Mouse (Mus musculus): Measurements from ENCODE around the gene Cand1.

The Cand1 gene

DNA sequence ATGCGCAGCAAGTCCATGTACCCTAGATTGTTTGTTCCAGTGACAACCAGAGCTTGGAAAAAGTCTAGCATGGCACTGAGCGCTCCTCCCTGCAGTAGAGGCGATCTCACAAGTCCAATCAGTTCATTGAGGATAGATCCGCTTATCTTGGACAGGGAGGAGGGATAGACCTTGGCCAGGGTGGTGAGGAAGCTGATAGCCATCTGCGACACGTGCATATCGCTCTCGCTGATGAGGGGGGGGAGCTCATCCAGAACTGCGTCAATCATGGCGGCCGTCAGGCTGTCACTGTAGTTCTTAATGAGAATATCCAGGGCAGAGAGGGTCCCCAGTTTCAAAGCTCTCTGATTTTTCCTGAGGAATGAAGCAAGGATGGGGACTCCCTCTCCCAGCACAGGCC, 28.6 kb downstream of the Cand1 start:
- no peak for DNase-seq (ENCODE audit: low read depth, low spot score)

DNA sequence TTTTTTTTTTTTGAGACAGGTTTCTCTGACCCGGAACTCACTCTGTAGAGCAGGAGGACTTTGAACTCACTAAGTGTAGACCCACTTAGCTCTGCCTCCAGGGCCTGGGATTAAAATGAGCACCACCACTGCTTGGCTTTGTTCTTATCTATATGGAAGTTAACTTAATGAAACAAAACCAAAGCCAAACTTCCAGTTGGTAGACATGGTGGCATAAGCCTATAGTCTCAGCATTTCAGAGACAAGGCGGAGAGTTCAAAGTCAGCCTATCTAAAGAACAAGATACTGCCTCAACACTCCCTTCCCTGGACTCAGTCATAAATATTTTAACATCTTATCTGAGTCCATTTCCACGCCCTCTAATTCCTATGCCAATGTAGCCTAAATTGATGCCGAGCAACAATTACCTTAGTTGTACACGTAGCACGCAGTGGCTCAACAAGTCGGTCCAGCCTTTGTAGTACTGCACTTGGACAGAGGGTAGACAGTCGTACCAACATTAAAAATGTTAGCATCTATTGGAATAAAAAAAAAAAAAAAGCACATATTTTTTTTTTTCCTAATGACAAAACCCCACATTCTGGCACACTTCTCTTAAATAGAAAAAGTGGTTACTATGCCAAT, 33.4 kb downstream of the Cand1 start:
- DNase-seq (ENCODE audit: low read depth, low spot score) = no peak

DNA sequence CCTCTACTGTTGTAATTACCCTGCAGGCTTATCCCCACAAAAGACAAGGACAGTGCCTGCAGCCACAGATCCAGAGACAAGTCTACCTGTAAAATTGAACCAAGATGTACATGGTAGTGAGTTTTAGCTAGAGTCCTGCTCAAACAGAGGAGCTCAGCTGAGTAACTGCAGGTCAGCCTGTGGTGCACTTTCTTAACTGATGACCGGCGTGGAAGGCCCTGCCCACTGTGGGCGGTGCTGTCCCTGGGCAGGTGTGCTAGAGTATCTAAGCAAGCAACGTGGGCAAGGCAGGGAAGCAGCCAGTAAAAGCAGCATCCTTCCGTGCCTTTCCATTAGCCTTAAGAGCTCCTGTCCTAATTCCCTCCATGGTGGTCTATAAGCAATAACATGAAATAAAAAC, 34.6 kb downstream of the Cand1 start:
- DNase-seq (ENCODE audit: low read depth, low spot score) = no peak

DNA sequence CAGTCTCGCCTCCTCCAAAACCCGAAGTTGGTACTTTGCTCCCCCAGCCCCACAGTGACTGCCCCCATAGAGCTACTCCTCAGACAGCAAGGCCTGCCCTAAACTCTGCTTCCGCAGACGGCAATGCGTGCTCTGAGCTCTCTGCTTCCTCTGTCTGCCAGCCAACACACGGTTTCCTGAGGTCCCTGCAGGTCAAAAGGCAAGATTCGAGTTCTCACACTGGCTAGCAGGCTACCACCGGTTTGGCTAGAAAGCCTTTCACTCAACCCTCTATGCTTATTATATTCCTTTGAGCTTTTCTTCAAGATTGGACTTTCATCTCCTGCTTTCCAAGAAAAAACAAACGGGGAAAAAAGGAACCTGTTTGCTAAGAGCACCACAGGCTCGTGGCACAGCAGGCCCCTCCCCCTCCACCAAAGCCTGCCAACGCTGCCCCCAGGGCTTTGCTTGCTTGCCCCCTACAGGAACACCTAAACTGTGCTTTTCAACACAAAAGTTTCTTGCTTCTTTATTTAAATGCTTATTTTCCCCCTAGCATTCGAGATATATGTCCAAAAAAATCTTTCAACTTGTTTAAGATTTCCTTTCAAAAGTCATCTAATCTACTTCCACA, 35.4 kb downstream of the Cand1 start:
- no peak for DNase-seq (ENCODE audit: low read depth, low spot score)

DNA sequence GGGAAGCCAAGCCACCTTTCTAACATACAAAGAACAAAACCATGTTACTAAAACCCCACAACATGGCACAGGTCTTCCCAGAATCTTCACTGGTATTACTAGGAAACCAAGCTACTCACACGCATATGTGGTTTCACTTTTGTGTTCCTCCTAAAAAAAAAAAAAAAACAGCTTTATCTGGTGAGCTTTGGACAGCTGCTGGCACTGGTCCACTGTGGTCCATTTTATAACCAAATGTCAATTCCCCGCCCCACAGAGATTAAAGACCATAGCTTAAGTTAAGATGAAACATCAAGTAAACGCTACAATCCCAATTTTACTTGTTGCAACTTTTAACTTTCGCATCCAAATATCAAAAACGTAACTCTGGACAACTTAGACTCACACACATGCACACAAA, 40.0 kb downstream of the Cand1 start:
- DNase-seq (ENCODE audit: low read depth, low spot score) = no peak

DNA sequence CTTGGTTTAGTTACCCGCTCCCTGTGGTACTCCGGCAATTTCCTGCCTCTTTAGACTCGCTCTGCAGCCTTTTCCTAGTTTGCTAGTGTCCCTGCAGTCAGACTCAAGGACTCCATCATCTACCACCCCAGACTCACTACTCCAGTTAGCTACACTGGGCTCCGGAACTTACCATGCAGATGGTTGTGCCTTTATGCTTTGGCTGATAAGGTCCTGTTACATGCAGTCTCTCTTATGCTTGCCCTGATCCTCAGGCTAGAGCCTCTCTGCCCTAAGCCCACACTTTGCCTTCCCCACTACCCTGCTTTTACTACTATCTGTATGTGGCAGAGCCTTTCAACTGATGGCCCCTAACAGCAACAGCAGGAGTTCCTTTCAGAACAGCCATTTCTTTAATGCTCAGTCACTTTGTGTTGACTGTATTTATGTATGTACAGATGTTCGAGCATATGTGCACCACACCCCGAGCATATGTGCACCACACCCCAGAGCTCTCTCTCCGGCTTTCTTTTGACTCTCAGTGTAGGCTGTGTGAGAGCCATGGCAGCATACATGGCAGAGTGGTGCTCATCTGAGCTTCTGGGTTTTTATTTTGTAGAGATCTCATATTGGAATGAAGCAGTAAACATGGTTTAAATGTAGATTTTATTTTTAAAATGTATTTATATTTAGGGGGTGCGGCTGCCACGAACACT, 41.5 kb downstream of the Cand1 start:
- no peak for DNase-seq (ENCODE audit: low read depth, low spot score)

DNA sequence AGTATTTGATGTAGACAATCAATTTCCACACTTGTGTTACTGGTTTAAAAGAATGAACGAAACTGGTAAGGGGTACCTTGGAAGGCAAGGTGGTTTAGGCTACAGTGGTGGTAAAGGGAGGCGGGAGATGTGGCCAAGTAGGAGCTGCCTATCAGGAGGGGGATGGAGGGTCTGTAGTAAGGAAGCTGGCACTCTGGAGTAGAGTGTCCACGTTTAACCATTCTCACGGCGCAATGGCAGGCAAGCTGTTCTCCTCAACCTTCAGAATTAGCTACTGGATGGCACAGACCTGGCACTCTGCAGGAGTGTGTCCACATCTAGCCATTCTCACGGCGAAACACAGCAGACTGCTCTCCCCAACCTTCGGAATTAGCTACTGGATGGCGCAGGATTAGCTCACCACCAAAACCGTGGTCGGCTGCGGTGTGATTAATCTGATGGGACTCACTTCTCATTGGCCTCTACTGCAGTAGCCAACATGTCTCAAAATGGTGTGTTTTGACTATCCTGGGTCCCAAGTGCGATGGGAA, 42.2 kb downstream of the Cand1 start:
- no peak for DNase-seq (ENCODE audit: low read depth, low spot score)

DNA sequence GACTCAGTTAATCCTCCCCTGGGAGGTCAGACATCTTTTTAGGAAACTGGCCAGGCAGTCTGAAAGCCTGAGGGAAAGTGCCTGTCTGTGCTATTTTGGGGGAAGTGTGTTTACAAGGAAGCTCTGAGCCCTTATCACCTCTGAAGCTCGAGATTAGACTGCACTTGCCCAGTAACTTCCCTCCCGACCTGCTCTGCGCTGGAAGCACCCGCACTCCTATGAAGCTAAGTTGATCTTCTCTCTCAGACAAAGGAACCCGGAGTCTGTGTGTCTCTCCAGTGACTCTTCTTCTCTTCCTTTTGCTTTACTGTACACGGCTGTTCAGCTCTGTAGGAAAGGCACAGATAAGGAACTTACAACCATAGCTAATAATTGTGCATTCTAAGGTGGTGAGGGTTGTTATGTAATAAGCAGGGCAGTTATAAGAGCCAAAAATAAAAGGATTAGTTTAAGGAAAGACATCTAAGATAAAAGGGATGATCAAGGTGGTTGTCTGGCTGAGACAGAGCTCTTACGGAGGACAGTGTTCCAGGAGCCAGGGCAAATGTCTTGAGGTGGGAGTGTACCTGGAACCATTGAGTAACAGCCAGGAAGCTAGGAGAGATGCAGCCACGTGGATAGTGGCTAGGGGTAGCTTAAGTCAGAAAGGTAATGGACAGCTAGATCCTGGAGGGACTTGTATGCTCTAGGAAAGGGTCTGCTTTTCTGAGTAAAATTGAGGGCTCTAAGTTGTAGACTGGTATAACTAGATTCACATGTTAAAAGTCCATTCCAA, 47.1 kb downstream of the Cand1 start:
- DNase-seq (ENCODE audit: low read depth, low spot score) = no peak

DNA sequence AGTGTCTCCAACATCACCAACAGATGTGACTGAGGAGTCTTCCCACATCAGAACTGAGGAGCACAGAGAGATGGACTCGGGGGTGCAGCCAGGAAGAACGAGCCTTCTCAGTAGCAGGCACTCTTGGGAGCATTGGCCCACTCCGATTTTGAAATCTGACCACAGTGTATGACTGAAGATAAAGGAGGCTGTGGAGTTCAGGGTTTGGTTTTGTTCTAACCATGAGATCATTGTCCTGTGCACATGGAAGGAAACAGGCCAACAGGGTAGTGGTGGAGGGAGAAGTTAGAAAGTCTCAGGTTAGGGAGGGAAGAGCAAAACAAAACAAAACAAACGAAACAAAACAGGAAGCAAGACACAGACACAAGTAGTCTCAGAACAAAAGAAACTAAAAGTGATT, 52.1 kb downstream of the Cand1 start:
- no peak for DNase-seq (ENCODE audit: low read depth, low spot score)

DNA sequence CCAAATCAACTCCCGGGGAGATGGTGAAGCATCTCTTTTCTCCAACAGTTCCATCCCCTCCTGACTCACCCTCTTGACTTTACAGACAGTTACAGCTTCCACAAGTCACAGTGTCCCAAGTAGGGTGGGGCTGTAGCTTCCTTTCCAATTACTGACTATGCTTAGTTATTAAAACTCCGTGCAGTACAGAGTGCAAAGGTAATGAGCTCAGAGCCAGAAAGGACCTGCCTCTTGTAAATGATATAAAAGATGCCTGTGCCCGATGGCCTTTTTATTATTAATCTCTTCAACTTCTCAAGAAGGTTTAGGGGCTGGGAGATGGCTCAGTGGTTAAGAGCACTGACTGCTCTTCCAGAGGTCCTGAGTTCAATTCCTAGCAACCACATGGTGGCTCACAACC, 70.2 kb downstream of the Cand1 start:
- no peak for DNase-seq (ENCODE audit: low read depth, low spot score)

DNA sequence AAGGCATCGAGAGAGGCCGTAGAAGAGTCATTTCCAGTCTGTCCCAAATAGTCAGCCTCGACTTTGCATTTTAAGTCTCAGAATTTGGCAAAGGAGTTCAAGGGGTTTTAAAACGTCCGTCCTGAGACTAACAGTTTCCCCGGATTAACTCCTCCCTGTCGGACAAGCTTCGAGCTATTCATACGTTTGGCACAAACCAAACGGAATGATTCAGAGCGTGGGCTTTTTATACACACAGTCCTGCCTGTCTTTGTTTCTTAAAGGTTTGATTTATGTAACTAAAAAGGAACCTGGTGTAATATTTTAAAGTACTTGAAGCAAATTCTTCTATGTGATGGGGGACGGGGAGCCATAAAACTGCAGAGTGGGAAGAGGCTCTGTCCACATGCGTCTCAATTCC, 70.6 kb downstream of the Cand1 start:
- DNase-seq (ENCODE audit: low read depth, low spot score) = no peak

DNA sequence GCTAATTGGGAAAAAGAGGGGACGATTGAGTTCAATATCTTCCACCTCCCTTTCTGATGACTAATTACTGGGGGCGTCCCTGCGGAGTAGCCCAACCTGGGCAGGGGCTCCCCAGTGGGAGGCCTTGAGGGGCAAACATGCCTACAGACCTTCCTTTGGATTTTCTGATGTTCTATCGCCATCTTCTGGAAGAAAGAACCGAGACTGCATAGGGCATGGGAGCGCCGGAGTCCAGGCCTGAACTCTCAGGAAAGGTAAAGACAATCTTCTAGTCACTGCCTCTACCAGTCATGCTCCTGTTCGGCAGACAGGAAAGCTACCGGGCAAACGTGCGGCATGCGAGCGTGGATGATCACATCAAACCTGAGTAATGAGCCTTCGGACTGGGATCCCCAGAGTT, 71.1 kb downstream of the Cand1 start:
- peak; percentile 20 for DNase-seq (ENCODE audit: low read depth, low spot score)

DNA sequence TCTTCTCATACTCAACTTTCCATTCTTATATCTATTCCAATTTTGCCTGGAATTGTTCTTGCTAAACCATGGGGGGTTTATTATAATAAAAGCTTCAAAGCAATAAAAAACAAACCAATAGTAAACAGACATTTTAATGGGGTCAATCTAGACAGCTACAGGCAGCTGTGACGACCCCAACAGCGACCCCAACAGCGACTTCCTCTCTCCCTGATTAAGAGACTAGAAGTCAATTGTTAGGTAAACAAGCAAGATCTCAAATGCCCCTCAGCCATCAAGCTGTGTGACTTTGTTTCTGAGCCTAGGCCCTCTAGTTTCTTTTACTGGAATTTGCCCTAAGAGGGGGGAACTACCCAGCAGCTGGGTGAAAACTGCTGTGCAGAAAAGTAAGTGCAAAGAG, 72.0 kb downstream of the Cand1 start:
- DNase-seq (ENCODE audit: low read depth, low spot score) = no peak

DNA sequence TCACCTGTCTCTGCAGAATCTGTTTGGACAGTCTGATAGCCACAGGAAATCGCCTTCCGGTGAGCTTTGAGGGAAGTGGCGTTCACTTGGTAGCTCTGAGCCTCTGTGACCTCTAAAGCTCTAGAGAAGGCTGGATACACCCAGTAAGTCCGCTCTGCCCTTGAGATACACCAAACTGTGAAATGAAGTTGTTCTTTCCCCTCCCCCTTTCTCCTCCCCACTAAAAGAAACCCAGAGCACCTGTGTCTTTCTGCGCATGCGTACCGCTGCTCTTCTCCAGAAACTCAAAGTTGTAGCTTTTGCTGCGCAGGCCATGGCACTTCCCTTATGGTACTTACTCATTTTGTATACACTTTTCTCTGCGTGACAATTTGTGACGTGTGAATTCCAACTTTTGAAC, 74.8 kb downstream of the Cand1 start:
- no peak for DNase-seq (ENCODE audit: low read depth, low spot score)

DNA sequence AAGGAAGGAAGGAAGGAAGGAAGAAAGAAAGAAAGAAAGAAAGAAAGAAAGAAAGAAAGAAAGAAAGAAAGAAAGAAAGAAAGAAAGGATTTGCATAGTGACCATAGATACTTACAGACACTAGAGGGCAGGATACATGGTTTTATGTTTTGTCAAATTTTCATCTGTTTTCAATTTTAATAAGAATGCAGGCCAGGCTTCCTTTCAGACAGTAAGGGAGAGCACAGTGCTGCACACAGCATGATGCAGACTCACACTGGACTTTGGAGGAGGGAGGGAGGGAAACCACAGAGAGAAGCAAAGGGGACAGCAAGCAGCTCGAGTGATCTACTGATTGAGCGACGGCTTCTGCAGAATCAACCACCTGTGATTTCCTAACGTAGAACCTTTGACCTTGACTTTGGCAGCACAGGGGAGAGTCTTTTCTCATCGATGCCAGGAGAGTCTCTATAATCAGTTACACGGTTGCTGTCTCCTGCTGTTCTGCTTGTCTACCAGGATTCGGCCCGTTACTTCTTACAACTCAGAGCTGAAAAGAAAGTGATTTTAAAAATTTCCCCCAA, 78.0 kb downstream of the Cand1 start:
- no peak for DNase-seq (ENCODE audit: low read depth, low spot score)

DNA sequence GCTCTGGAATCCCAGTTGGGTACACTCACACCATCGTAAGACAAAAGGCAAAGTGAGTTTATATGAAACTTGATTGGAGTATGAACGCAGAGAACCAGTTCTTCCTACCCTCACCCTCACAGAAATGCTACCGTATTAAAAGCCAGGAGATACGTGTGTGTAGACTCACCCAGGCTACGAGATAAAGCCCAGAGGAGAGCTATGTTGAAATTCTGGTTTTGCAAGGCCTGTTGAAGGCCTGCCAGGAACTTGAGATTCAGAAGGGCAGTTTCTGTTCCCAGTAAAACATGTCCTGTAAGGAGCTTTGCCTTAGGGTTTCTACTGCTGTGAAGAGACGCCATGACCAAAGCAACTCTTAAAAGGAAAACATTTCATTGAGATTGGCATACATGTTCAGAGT, 79.7 kb downstream of the Cand1 start:
- DNase-seq (ENCODE audit: low read depth, low spot score) = no peak

DNA sequence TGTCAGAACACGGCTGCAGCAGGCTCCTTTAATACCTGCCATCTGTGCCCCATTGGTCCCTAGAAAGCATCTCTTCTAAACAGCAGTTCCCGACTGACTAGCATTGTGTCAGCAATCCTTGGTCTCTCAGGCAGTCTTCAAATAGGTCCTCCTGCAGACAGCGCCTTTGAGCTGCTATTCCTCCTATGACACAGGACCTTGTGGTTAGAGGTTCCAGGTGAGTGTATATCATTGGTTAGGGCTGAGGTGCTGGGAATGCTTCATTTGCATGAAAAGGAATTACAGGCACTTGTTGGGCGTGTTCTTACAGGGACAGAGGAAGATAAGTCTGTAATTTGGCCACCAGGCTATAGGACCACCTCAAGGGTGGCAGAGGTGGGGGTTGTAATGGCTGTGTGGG, 90.6 kb downstream of the Cand1 start:
- DNase-seq (ENCODE audit: low read depth, low spot score) = no peak
